Mouse (Mus musculus) spleen, adult 2 months (tissue): ENCODE data around the gene Cxcr6.

Source experiments
- CTCF ChIP-seq: fragments of 200-500 bp; IDR thresholded peaks from 2 replicates; pipeline ENCODE4 v1.5.1; 2011; ENCODE audit warnings: mild to moderate bottlenecking, inconsistent platforms; ENCODE audit not compliant: insufficient read depth, insufficient read length, insufficient replicate concordance; ENCODE audit errors: extremely low read depth
- POLR2A ChIP-seq: fragments of 200-500 bp; IDR thresholded peaks from 2 replicates; pipeline ENCODE4 v1.6.1; 2011; ENCODE audit warnings: low read depth, low read length, inconsistent platforms

DNA sequence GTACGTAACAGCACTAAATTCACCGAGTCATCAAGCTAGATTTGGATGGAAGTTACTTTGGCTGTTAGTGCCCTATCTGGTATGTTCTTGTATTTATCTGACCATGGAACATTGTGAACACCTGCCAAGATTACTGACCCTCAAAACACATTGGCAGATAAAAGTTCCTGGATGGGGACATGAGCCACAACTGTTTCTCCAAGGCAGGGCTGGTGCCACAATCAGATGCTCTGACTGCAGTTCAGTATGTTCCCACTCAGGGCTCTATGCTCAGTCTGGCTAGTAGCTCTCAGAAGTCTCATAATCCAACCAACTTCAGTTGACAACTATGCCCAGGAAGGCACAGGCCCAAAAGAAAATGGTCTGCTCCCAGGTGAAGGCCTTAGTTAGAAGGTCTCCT is 3.9 kb upstream of the Cxcr6 start:
- TF ChIP-seq CTCF (no peak), POLR2A (no peak)
